Mouse (Mus musculus) heart, postnatal 14 days (tissue): ENCODE data around the gene Zfp451. TPM values are rescaled to one million over a fixed set of nuclear protein-coding genes. Genes with fewer than 3 reads are reported as not detected.
"Not testable (repeated sequence)": the region's sequence is repeated elsewhere in the genome, so short reads cannot be mapped to it uniquely, and the experiment has no call there.

Source experiments
- DNase-seq, 2 experiments: peaks; one replicate each; pipeline ENCODE4 v3.0.0; 2021 to 2022
- intact Hi-C: fragments of 180-260 bp; cut with DNase I; formaldehyde crosslinking; loops from one replicate; pipeline ENCODE4 v1.15.1; 2025
- total RNA-seq, 2 experiments: library from RNA; stranded (reverse); gene quantifications; 2 replicates each; pipeline ENCODE4 v1.2.3; 2021

Gene Zfp451
- total RNA-seq, 2 experiments from 2014 or later: 16.3 to 19.4 TPM

- intact Hi-C loops: no loop called here
- no peak for DNase-seq
Observed at GRCm38 (mm10) chr1:33763826-33764225, 50.6 kb downstream of the Zfp451 start.

DNA sequence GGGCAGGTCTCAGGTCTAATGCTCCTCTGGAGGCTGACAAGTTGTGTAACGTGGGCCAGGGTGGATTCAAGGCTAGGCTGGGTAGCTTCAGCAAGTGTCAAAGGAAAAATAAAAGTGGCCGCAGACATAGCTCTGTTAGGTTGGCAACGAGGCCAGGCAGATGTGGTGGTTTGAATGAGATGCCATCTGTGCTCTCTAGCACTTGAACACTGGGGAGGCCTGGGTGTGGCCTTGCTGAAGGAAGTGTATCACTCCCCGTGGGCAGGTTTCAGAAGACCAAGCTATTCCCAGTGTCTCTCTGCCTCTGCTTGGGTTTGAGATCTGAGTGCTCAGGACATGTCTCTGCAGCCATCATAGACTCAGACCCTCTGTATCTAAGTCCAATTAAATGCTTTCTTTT is 55.9 kb downstream of the Zfp451 start:
- intact Hi-C loops: loop anchor here (5.0 to 10.0 kb wide), 2 partner anchors 54 to 206 kb away; partner anchors contain the start of gene Zfp451
- no peak for DNase-seq

GRCm38 (mm10) chr1:33757491-33758041 is 56.8 kb downstream of the Zfp451 start, which contains the start of gene Bag2:
Bag2 (minus strand) TSS chr1:33757795.
- peak; percentile 79 to 80 for DNase-seq
- intact Hi-C loops: loop anchor here (5.0 to 10.0 kb wide), 2 partner anchors 55 to 207 kb away; partner anchors contain the start of gene Zfp451

DNA sequence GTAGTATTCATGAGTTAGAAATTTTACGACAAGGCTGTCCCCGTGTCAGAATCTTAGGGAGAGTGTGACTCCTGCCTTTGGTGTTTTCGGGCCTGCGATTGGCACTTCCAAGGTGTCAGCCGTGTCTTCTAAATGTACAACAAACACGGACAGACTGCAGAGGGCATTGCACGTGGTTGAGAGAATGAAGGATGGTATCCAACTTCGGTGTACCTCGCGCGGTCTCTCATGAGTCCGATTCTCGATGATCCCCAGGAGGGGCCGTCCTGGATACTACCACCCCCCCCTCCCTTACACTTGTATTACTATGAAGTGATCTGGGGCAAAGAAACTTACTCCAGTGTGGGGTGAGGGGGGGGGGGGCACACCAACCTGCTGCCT is 57.4 kb downstream of the Zfp451 start:
- DNase-seq: peak in 1 of 2 experiments; percentile 16
- intact Hi-C loops: loop anchor here (5.0 to 10.0 kb wide), 2 partner anchors 55 to 208 kb away; partner anchors contain the start of gene Zfp451

- no peak for DNase-seq
- intact Hi-C loops: loop anchor here (5.0 to 10.0 kb wide), 2 partner anchors 56 to 208 kb away; partner anchors contain the start of gene Zfp451
Observed at GRCm38 (mm10) chr1:33756258-33757032, 58.0 kb downstream of the Zfp451 start.

- DNase-seq: no peak
- intact Hi-C loops: loop anchor here (5.0 to 10.0 kb wide), 2 partner anchors 57 to 209 kb away; partner anchors contain the start of gene Zfp451
Observed at GRCm38 (mm10) chr1:33755799-33756198, 58.6 kb downstream of the Zfp451 start.

DNA sequence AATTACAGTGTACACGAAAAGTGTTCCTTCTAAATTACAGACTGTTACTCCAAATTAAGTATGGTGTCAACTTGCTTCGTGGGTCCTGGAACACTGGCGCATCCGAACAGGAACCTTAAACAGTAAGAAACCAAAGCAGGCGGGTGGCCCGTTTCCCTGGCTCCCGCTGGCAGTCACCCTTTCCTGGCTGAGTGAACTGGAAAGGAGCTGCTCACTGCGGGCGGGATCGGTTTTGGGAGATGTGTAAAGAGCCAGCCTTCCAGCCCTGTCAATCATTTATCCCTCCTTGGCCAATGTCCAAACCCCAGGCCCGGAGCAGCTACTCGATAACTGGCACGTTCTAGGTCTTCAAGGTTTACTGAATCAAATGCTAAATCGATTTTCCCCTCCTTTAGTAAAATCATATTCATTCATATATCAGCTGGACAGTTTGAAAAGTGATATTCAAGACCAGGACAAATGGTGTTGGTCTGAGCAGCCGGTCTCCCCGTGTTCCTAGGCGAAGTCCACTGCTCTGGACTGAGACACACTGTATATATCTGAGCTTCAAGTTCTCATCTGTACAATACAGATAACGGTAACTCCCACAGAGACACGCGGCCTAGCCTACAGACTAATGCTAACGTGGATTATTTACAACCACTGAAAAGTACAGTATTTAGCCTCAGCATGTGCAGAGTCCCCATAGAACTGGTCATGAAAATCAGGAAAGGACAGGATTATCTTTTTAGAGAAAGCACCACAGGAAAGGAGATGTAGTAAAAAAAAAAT is 59.2 kb downstream of the Zfp451 start:
- peak in 1 of 2 experiments; percentile 16 for DNase-seq
- intact Hi-C loops: loop anchor here (5.0 to 10.0 kb wide), 2 partner anchors 57 to 210 kb away; partner anchors contain the start of gene Zfp451

DNA sequence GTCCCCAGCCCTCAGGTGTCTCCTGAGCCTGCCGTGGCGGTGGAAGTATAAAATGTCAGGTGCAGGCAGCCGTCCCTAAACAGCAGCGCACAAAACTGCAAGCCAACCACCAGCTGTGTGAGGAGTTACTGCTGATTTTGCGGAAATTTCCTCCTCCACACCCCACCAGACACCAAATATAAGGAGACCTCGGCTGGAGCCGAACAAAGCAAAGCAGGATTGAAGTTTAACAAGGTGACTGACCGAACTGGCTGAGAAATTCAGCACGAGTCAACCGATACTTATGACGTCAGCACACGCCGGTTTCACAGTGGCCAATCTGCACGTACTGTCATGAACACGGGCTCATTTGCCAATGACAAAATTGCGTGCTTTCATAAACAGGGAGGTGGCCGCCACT is 60.3 kb downstream of the Zfp451 start:
- no peak for DNase-seq
- intact Hi-C loops: loop anchor here (10.0 kb wide), 1 partner anchor 211 kb away; no protein-coding TSS in a partner anchor

GRCm38 (mm10) chr1:33751283-33751682 is 63.1 kb downstream of the Zfp451 start:
- intact Hi-C loops: loop anchor here (10.0 kb wide), 1 partner anchor 214 kb away; no protein-coding TSS in a partner anchor
- DNase-seq: peak in 1 of 2 experiments; percentile 30

DNA sequence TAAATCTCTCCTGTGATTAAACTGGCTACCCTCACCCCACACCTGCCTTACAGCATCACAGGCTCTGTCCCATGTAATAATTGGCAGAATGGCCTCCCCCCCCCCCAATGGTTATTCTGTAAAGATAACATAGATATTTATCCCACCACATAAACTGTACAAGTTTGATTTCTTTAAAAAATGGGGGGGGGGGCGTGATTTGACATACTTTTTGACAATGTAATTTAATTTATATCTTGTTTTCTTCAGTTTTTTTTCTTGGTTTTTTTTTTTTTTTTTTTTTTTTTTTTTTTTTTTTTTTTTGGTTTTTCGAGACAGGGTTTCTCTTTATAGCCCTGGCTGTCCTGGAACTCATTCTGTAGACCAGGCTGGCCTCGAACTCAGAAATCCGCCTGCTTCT is 64.7 kb downstream of the Zfp451 start:
- DNase-seq: not testable (repeated sequence)
- intact Hi-C loops: loop anchor here (10.0 kb wide), 1 partner anchor 215 kb away; no protein-coding TSS in a partner anchor

GRCm38 (mm10) chr1:33749109-33749508 is 65.3 kb downstream of the Zfp451 start:
- DNase-seq: no peak
- intact Hi-C loops: no loop called here

GRCm38 (mm10) chr1:33745901-33746300 is 68.5 kb downstream of the Zfp451 start:
- intact Hi-C loops: no loop called here
- DNase-seq: no peak

DNA sequence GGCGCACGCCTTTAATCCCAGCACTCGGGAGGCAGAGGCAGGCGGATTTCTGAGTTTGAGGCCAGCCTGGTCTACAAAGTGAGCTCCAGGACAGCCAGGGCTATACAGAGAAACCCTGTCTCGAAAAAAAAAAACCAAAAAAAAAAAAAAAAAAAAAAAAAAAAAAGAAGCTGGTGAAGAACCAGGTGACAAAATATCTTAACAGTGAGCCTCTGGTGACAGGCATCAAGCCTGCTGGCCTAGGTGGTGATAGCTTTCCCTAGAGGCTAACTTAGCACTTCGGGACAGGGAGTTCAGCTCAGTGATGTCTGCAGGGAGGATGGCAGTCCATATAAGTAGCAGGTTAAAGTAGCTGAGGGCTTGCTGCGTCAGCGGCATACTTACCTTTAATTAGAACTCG is 69.6 kb downstream of the Zfp451 start:
- DNase-seq, intact Hi-C loops: not testable (repeated sequence)

DNA sequence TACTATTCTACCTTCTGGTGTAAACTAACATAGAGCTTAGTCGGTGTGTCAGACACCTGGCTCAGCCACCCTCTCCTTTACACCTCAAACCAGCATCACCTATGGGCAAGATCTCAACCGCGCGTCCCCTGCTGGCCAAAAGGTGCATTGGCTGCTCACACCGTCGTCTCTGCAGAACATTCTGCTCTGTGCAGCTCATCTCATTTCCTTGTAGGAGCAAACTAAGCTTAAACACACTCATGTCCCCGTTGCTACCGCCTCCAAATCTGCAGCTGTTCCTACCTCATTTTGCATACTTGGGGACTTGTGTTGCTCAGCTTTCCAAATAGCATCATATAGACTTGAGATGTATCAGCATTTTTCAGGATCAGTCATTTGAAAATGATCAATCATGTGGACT is 71.5 kb downstream of the Zfp451 start:
- peak in 1 of 2 experiments; percentile 20 for DNase-seq
- intact Hi-C loops: no loop called here

- peak; percentile 80 to 91 for DNase-seq
- intact Hi-C loops: loop anchor here (2.0 kb wide), 1 partner anchor 69 kb away; no protein-coding TSS in a partner anchor
Observed at GRCm38 (mm10) chr1:33739302-33739701, 75.1 kb downstream of the Zfp451 start.

DNA sequence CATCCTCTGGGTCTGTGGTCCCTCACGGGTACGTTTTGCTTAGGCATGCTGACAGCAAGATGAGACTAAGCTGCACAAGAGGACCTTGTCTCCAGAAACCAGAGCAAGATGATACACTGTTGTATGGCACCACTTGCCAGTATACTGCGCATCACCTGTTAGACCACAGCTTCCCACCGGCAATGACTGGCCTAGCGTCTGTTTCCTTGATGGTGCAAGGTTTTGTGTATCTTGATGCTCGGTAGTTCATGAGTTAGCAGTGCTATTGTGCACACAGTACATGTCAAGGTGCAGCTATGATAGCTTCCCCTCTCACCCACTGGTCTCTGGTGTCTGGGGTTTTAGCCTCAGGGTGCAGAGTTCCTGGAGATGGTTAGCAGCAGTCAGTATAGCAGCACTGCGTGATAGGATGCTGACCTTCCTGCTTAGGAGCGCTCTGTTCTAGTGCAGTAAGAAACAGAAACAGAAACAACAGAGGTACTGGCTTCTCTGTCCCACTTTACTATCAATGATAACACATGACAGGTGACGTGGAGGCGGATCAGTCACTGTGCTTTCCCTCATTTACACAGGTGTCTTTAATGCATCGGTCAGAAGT is 75.6 kb downstream of the Zfp451 start:
- no peak for DNase-seq
- intact Hi-C loops: loop anchor here (2.0 kb wide), 1 partner anchor 68 kb away; no protein-coding TSS in a partner anchor

DNA sequence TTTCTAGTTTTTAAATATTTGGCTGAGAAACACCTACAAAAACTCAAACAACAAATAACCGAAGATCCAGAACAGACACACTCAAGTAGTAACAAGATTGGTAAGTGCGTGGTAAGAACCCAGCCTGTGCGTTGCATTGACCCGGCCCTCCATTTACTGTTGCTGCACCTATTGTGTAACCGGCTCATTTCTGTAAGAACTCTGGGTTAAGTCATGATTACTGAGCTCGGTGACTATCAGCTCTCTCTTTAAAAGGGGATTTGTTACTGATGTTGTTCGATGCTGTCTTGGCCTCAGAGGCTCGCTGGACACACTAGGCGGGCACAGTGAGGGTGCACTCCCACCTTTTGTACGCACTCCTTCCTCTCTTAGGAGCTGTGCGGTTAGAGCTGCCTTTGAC is 76.1 kb downstream of the Zfp451 start:
- intact Hi-C loops: loop anchor here (2.0 kb wide), 1 partner anchor 67 kb away; no protein-coding TSS in a partner anchor

DNA sequence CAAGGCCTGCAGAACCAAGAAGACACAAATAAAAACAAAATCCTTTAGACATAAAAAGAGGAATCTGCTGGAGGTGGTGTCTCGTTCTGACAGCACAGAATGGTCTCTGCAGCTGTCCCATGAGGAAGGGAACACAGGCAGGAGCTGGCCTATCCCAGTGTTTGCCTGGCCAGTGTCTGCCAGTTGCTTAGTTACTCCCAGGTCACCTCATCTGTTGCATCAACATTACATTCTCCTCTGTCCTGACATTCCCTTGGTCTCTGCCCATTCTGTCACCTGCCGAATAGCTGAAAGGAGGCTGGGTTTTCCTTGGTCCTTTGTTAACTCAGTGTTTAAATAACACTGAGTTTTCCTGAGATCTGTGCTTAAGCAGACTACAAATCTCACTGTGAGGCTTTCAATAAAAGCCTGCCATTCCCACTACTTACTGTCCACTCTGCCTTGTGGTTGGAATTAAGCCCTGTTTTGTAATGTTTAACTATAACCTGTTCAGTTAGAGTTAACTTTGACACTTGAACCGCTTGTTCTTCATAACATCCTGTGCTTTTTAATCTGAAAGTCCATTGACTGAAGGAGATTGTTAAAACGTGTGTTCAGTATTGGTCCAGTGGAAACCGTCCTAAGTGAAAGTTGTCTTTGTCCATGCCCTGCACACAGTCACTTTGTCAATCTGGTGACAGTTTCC is 80.3 kb downstream of the Zfp451 start:
- intact Hi-C loops: no loop called here
- no peak for DNase-seq

More for the DNA sequence above, 76.1 kb downstream of the Zfp451 start:
- DNase-seq: no peak

DNA sequence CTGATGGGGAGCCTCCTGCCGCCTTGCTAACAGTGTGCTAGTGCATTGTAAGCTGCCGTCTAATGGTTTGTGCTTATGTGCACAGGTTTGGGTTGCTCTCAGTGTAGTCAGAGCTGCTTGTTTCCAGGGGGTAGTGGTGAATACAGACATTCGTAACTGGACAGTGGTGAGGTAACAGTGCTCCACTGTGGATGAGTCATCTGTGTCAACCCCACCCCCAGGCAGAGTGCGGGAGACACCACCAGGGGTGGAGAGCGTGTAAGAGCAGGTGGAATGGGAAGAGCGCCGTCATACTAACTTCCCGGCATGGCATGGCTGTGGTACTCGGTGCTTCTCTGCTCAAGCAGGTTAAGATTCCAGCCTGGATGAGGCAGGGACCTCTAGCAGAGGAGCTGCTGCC is 81.4 kb downstream of the Zfp451 start:
- intact Hi-C loops: no loop called here
- DNase-seq: no peak
